In the genomic region with DNA sequence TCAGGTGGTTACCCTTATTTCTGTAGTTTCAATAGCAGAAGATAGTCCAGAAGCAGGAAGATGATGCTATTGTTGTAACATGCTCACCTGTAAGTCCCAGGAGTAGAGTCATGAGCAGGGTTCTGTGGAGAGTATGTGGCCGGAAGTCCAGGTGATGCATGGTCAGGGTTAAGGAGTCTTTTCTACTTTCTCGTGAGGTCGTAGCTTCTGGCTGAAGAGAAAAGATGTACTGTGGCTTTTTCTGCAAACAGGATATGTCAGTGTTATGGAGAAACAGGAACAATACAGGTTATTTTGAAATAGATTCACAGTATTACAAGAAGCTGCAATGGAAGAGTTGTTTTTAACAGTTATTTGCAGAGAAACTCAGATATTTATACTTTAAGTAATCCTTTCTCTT, we compare ENCODE assay signal across 26 mouse cellular contexts. TPM values are rescaled to one million over a fixed set of nuclear protein-coding genes. Genes with fewer than 3 reads are reported as not detected.
DNase-seq lines count a peak whose midpoint lies in the region; ATAC-seq and TF ChIP-seq lines count a peak whose summit lies in the region.
"Had no signal": no experiment of that assay in that cellular context is flagged by ENCODE, and none has a peak within 500 bp of the region (broad histone marks: within the 10 kb centered on the region; RNA-seq: fewer than 3 reads in every experiment).

A gene (minus strand): TSS at position 240 of the 400 bp plus-strand sequence.

- no peak; the same call in 1 of the 2 replicates for TF ChIP-seq EP300 in liver, postnatal 0 days (IDR thresholded peaks at IDR 0.05; ENCODE audit: low read depth)

- no peak for TF ChIP-seq CTCF in liver, postnatal 0 days (IDR thresholded peaks at IDR 0.05; ENCODE audit: low read depth)

- no peaks in the 10 kb centered on the region for H3K27me3 ChIP-seq in liver, postnatal 0 days (ENCODE audit: insufficient read depth, low read length)
- H3K27me3 ChIP-seq: embryonic facial prominence, embryonic 15.5 days; heart, embryonic 12.5 days; hindbrain, embryonic 13.5 days had no signal

- 0 out of 2 replicates have a peak, but pooled peaks cover 2% of the 10 kb centered on the region for H3K9me3 ChIP-seq in liver, postnatal 0 days (ENCODE audit: low read length)
- H3K9me3 ChIP-seq: embryonic facial prominence, embryonic 15.5 days; hindbrain, embryonic 13.5 days had no signal

- intact Hi-C loops in heart, postnatal 36 days (cut with DNase I) = loop anchor here (5.0 to 10.0 kb wide), 2 partner anchors 515 to 553 kb away; a partner anchor contains a TSS

- no peaks in the 10 kb centered on the region for H3K4me1 ChIP-seq in liver, postnatal 0 days (ENCODE audit: insufficient read depth)
- H3K4me1 ChIP-seq: embryonic facial prominence, embryonic 15.5 days; forebrain, embryonic 10.5 days; heart, embryonic 12.5 days; hindbrain, embryonic 13.5 days had no signal

- WGBS in liver, postnatal 0 days (ENCODE audit: insufficient replicate concordance) = 71% methylated on average over 3 of the region's 3 CpGs

- H3K4me3 ChIP-seq in liver, postnatal 0 days (ENCODE audit: low read depth, low read length) = no peak within 1 kb of the TSS
- H3K4me3 ChIP-seq: embryonic facial prominence, embryonic 15.5 days; erythroblast, embryonic 14.5 days; forebrain, embryonic 10.5 days; heart, adult 2 months; heart, embryonic 12.5 days; hindbrain, embryonic 13.5 days had no signal

- H3K4me2 ChIP-seq in liver, postnatal 0 days (ENCODE audit: low read depth, low read length) = no peak within 1 kb of the TSS
- H3K4me2 ChIP-seq: embryonic facial prominence, embryonic 15.5 days; heart, embryonic 12.5 days; hindbrain, embryonic 13.5 days had no signal

- no peaks in the 10 kb centered on the region for H3K36me3 ChIP-seq in liver, postnatal 0 days (replicated peaks; ENCODE audit: insufficient read depth, low read length)
- H3K36me3 ChIP-seq: embryonic facial prominence, embryonic 15.5 days; forebrain, embryonic 10.5 days; heart, embryonic 12.5 days; hindbrain, embryonic 13.5 days had no signal

- peak within 1 kb of the TSS; percentile 34 for H3K27ac ChIP-seq in liver, postnatal 0 days (ENCODE audit: low read depth)
- H3K27ac ChIP-seq: embryonic facial prominence, embryonic 15.5 days; forebrain, embryonic 10.5 days; heart, adult 2 months; hindbrain, embryonic 13.5 days had no signal

- peak; percentile 77 for DNase-seq in heart, adult 11 months
- DNase-seq in heart, adult 9 months (ENCODE audit: low spot score in 2 of 2) = no peak
- peak; percentile 15 for DNase-seq in liver, postnatal 0 days
- DNase-seq in liver = no peak
- no peak for DNase-seq in spleen, adult 18-20 months
- DNase-seq in heart, postnatal 36 days = no peak
- DNase-seq: adrenal gland, postnatal 14 days; cerebellum, adult 18-20 months; cerebellum, adult 9-11 months; embryo, embryonic 11 days; gastrocnemius, postnatal 36 days; heart, adult 2 months had no signal

- H3K9ac ChIP-seq in liver, postnatal 0 days (replicated peaks) = no peak within 1 kb of the TSS
- H3K9ac ChIP-seq: embryonic facial prominence, embryonic 15.5 days; heart, embryonic 12.5 days; hindbrain, embryonic 13.5 days had no signal

- ATAC-seq in liver, postnatal 0 days = peak; percentile 58
- ATAC-seq in common myeloid progenitor, adult 5-6 weeks (replicated peaks; ENCODE audit: low read depth, poor library complexity, severe bottlenecking) = peak; percentile 54; the same call in 1 of the 2 replicates
- peak; percentile 78 for ATAC-seq in megakaryocyte progenitor cell, adult 5-6 weeks (replicated peaks; ENCODE audit: poor library complexity)
- ATAC-seq: forebrain, embryonic 14.5 days had no signal

RNA-seq across cellular contexts. Expression of the gene that starts here (rescaled TPM):
- 1.2 TPM in 2 replicates for polyA plus RNA-seq in liver, postnatal 0 days (2015; fragmentation: Nextera tagmentation; extraction: Ambion mirVana)
- not detected in 2 replicates for total RNA-seq in common myeloid progenitor, adult 5-6 weeks (2017)
- total RNA-seq in megakaryocyte progenitor cell, adult 5-6 weeks (2015) = 7.0 and 8.2 TPM in 2 replicates
- 8.3 and 12.4 TPM in 2 replicates for total RNA-seq in megakaryocyte progenitor cell, adult 5-6 weeks (2017)
- total RNA-seq in heart, postnatal 36 days (2021) = not detected
- total RNA-seq: adrenal gland, postnatal 14 days; gastrocnemius, adult 8-10 months; gastrocnemius, postnatal 36 days; heart, adult 2 months; heart, postnatal 25 days; MEL had no signal
- polyA plus RNA-seq: C2C12; embryonic facial prominence, embryonic 11.5 days; embryonic facial prominence, embryonic 15.5 days; erythroblast, embryonic 14.5 days; forebrain, embryonic 10.5 days; forebrain, embryonic 14.5 days; heart, embryonic 12.5 days; heart, embryonic 16.5 days; hindbrain, embryonic 13.5 days had no signal

Comparison
In these comparisons a context has a peak if more than half of its experiments do, and no peak if none do; other contexts are left out.
1. DNase-seq: peak in heart, adult 11 months (single experiment) and liver, postnatal 0 days (single experiment); none in heart, adult 9 months (0 of 2), liver (single experiment), spleen, adult 18-20 months (0 of 2) and heart, postnatal 36 days (0 of 2).
2. Peak in ATAC-seq in common myeloid progenitor, adult 5-6 weeks; RNA of the gene not detected or under 1 TPM.
3. Peak in every context shown above with its lines, with median percentiles within 50 percentile points of each other: ATAC-seq.